Mouse (Mus musculus) erythroblast, adult 5-6 weeks (primary cell): ENCODE data around the gene Bace2. TPM values are rescaled to one million over a fixed set of nuclear protein-coding genes. Genes with fewer than 3 reads are reported as not detected.

ENCODE experiments used
- ATAC-seq: replicated peaks from 2 replicates; pipeline ENCODE4 v1.8.0; 2016; ENCODE audit warnings: moderate number of reproducible peaks, mild to moderate bottlenecking, moderate TSS enrichment, inconsistent platforms; ENCODE audit not compliant: poor library complexity, low FRiP score, severe bottlenecking
- total RNA-seq, 2 experiments: library from RNA; stranded (forward) in 1 of 2; stranded (reverse) in 1 of 2; fragments of 150-400 nt in 1 of 2; fragments of 200-764, 138-1000 nt in 1 of 2; gene quantifications; 2 replicates each; pipeline versions ENCODE4 v1.2.3 to v1.2.4; 2015 to 2017; ENCODE audit warnings: low replicate concordance in 2 of 2

The Bace2 gene
- total RNA-seq (2015; ENCODE audit: low replicate concordance) = not detected in 2 replicates
- not detected in 2 replicates for total RNA-seq (2017; ENCODE audit: low replicate concordance)

DNA sequence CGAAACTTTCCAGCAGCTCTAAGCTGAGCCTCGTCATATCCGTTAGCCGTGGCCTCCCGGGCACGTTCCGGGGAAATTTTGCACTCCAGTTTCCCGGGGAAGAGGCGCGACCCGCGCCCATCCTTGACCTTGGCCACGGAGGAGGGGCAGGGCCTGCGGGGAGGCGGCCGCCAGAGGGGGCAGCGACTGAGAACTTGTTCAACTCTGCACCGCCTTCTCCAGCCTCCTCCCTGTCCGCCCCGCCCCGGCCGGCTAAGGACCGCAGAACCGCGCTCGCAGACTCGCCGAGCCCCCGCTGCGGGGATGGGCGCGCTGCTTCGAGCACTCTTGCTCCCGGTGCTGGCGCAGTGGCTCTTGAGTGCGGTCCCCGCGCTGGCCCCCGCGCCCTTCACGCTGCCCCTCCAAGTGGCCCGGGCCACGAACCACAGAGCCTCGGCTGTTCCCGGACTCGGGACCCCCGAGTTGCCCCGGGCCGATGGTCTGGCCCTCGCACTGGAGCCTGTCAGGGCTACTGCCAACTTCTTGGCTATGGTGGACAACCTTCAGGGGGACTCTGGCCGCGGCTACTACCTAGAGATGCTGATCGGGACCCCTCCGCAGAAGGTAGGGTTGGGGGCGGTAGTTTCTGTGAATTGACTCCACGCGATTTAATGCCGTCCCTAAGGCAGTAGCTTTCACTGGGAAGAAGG is at the start of gene Bace2:
Gene Bace2 (plus strand): TSS at position 244 of the 689 bp plus-strand sequence.
- ATAC-seq = no peak

DNA sequence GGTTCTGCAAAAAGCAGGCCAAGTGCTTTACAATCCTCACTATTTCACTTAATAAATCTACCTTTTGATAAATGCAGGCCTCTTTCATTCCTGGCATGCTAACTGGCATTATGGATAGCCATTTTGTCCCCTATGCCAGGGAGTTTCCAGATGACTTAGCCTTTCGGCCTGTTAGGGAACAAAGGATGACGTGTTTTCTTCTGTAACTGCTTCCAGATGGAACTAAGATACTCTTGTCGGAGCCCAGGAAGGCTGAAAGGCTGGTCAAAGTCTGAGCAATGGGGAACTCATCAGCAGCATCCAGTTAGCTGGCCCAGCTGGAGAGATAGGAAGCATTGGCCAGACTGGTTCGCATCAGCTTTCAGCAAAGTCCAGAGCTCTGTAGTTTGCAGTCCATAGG is 48.9 kb upstream of the Bace2 start:
- ATAC-seq = no peak

GRCm38 (mm10) chr16:97309796-97310569 is 46.6 kb upstream of the Bace2 start:
- ATAC-seq = no peak

DNA sequence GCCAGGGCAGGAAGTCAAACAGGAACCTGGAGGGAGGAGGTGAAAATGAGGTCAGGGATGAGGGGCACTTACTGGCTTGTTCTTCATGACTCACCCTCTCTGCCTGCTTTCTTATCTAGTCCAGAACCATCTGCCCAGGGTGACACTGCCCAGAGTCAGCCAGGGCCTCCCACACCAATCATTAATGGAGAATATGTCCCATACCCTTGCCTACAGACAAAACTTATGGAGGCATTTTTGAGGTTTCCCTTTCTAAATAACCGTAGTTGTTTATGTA is 46.0 kb upstream of the Bace2 start:
- ATAC-seq = no peak; the same call in 1 of the 2 replicates

DNA sequence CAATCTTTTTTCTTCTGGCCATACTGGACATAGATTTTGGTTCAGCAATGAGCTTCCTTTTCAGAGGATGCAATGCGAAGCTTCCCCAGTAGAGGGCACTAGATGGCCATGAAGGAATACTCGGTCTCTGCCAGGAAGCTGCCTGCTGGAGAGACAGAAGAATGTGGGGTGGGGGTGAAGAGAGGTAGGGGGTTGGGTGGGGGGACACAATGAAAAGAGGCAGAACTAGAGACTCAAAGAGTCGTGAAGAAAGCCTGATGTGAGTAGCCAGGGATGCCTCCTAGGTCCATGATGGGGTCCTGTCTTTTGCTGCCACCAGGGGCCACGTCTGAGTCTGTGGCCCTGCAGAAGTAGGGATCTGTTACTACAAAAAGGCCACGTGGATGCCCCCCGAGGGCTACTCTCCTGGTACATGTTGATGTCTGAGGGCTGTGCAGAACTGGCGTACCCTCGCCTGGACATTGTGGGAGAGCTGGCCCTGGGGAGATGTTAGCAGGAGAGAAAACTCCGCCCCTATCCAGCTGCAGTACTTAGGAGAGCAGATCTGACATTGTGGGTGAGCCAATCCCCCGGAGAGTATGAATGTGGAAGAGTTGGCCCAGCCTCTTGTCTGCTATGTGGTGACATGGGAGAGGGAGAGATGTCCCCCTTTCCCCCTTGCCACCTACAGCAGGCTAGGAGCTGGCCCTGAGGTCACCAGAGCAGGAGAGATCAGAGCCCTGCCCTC is 43.4 kb upstream of the Bace2 start:
- no peak; the same call in 1 of the 2 replicates for ATAC-seq

- ATAC-seq = no peak
These were observed 35.0 kb upstream of the Bace2 start for GRCm38 (mm10) chr16:97321576-97321975.

GRCm38 (mm10) chr16:97322604-97323003 is 33.9 kb upstream of the Bace2 start:
- ATAC-seq = no peak

GRCm38 (mm10) chr16:97325975-97326374 is 30.6 kb upstream of the Bace2 start:
- 0 out of 2 replicates have a peak, but pooled peaks have one; percentile 9 for ATAC-seq

DNA sequence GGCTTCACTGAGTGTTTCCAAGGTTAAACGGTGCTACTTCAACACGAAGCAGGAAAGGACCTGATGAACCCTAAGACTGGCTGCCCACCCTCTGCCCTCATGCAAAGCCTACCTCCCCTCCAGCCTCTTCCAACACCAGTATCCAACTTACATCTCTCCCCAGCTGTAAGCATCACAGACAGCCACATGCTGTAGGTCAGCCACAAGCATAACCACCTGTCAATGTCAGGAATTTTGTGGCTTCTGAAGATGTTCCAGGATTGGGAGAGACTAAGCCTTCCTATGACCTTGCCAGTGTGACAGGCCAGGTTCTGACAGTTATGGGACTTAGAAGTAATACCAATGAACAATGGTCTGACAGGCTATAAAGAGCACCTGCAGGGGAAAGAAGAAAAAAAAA is 27.9 kb upstream of the Bace2 start:
- no peak for ATAC-seq

GRCm38 (mm10) chr16:97353013-97353412 is 3.5 kb upstream of the Bace2 start:
- no peak for ATAC-seq

- no peak for ATAC-seq
These were observed 1.9 kb upstream of the Bace2 start for GRCm38 (mm10) chr16:97354632-97355031.

DNA sequence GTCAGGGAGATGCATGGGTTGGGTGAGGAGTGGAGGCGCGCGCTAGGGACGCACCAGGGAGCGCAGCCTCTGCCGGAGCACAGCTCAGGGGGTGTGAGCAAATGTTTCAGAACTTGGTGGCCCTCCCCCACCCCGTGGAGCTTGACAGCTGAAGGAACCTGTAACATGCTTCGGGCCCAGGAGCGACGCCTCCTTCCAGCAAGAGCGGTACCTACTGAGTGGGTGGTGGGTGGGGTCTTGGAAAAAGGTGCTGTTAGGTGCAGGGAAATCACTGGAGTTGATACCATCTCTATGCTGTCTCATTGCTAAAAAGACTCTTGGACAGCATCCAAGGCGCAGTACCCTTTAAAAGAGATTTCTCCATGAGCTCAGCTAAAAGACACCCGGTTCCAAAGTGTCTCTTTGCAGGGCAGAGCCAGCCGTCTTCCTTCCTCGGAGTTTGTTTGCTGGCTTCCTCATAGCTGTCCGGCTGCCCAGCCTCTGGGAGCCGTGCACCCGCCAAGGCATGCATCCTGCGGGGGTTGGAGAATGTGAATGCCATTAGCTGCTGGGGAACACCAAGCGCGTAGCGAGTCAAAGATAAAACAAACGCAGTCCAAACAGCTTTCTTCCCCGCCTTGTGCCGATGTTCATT is 763 bp downstream of the Bace2 start:
- no peak for ATAC-seq

GRCm38 (mm10) chr16:97362231-97362888 is 5.8 kb downstream of the Bace2 start:
- ATAC-seq = no peak

DNA sequence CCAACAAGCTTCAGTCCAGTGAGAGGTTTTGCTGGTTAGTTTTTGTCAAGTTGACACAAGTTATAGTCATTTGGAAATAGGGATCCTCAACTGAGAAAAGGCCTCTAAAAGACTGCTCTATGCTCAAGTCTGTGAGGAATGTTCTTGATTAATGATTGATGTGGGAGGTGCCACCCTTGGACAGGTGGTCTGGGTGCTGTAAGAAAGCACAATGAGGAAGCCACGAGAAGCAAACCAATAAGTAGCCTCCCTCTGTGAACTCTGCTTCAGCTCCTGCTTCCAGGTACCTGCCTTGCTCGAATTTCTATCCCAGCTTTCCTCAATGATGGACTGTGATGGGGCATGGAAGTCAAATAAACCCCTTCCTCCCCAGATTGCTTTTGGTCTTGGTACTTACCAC is 9.6 kb downstream of the Bace2 start:
- ATAC-seq = no peak

- no peak for ATAC-seq
These were observed 13.7 kb downstream of the Bace2 start for GRCm38 (mm10) chr16:97370258-97370657.

DNA sequence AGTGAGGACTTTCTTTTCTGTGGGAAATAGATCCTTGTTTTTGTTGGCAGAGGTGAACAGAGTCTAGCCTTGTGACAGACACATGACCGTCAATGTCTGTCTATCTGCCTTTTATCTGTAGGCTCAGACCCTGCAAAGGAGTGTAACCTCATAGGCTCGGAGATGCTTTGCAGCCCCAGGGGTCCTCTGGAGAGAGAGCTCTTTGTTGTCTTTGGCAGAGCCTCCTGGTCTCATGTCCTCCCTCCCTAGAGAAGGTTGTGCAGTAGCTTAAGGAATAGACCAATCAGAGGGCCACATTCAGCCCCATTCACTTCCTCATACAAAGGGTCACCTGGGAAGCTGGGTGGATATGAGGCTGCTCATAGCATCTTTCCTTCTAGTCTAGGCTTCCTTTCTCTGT is 31.4 kb downstream of the Bace2 start:
- ATAC-seq = no peak

GRCm38 (mm10) chr16:97391289-97391688 is 34.7 kb downstream of the Bace2 start:
- ATAC-seq = no peak

DNA sequence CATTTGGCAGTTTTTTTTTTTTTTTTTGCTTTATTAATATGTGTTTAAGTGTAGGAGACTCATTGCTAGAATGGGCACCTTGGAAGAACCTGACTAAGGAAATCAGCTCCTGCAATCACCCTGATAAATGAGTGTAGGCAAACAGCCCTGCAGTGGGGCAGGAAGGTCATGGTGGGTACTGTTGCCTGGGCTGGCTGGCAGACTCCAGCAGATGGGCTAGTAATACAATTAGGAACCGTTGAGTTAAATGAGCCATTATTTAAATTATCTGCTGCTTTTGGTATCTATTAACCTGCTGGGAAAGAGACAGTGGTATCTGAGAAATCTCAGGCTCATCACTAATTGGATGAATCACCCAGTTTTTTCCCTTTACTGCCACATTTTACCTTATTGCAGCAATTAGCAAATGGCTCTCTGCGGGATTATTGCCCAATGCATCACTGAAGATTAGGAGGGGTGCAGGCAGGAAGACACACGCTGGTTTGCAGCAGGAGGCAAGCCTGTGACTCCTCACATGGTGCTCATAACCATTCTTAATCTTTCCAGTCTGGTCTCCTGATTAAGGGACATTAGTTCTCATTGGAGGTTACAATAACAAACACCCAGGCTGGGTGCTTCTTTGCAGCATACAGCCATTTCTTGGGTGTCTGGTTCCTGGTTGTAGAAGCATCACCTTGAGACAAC is 35.3 kb downstream of the Bace2 start:
- no peak for ATAC-seq

DNA sequence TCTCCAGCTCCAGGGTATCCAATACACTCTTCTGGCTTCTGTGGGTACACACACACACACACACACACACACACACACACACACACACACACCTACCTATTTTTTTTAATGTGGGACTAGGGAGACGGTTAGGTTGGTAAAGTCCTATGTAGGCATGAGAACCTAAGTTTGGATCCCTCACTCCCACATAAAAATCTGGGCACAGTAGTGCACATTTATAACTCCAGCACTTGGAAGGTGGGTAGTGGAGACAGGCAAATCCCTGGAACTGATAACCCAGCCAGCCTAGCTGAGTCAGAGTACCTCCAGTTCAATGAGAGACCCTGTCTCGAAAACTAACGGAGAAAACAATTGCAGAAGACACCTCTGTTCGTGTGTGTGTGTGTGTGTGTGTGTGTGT is 39.9 kb downstream of the Bace2 start:
- no peak for ATAC-seq
